ENCODE assay signal across 19 mouse cellular contexts in the genomic region with DNA sequence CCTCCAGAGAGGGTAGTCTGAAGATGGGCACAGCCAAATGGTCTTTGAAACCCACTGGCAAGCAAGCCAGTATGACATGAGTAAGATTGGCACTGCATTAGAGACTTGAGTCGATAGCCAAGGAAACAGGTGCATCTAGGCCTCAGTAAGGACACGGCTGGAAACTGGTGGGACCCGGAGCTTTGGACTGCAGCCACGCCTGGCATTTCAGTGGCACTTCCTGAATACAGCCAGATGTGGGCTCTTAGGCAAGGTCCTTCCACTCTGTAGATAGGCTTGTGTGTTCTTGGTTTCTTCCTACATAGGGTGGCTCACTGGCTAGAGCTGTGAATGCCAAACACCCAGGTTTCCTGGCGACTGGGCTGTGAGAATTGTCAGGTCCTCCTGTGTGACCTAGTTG. TPM values are rescaled to one million over a fixed set of nuclear protein-coding genes. Genes with fewer than 3 reads are reported as not detected.
DNase-seq lines count a peak whose midpoint lies in the region; ATAC-seq and TF ChIP-seq lines count a peak whose summit lies in the region.
"Had no signal": no experiment of that assay in that cellular context is flagged by ENCODE, and none has a peak within 500 bp of the region (broad histone marks: within the 10 kb centered on the region; RNA-seq: fewer than 3 reads in every experiment).

No protein-coding gene starts in this region.

- no peak for ATAC-seq in embryonic facial prominence, embryonic 12.5 days (ENCODE audit: insufficient number of reproducible peaks, insufficient read depth, low FRiP score, low TSS enrichment)
- ATAC-seq in liver, postnatal 0 days, result no peak
- no peak for ATAC-seq in liver, embryonic 11.5 days (replicated peaks; ENCODE audit: low FRiP score)
- ATAC-seq: forebrain, embryonic 13.5 days; forebrain, postnatal 0 days had no signal

- H3K36me3 ChIP-seq in embryonic facial prominence, embryonic 12.5 days, result peaks cover 15% of the 10 kb centered on the region
- H3K36me3 ChIP-seq in embryonic facial prominence, embryonic 10.5 days (replicated peaks), result peaks cover 34% of the 10 kb centered on the region
- no peaks in the 10 kb centered on the region for H3K36me3 ChIP-seq in liver, postnatal 0 days (replicated peaks; ENCODE audit: insufficient read depth, low read length)
- no peaks in the 10 kb centered on the region for H3K36me3 ChIP-seq in liver, embryonic 11.5 days (ENCODE audit: control insufficient read depth, insufficient read depth, low read length)
- H3K36me3 ChIP-seq in limb, embryonic 10.5 days, result peaks cover 35% of the 10 kb centered on the region

- H3K4me2 ChIP-seq in embryonic facial prominence, embryonic 12.5 days (replicated peaks), result no peak overlapping the region
- no peak overlapping the region for H3K4me2 ChIP-seq in liver, postnatal 0 days (ENCODE audit: low read depth, low read length)
- no peak overlapping the region for H3K4me2 ChIP-seq in liver, embryonic 11.5 days
- H3K4me2 ChIP-seq: embryonic facial prominence, embryonic 13.5 days; forebrain, embryonic 13.5 days; heart, embryonic 13.5 days; hindbrain, embryonic 14.5 days had no signal

- WGBS in embryonic facial prominence, embryonic 12.5 days, result 81% methylated on average over 5 of the region's 5 CpGs
- 84% methylated on average over 5 of the region's 5 CpGs for WGBS in embryonic facial prominence, embryonic 10.5 days
- 71% methylated on average over 5 of the region's 5 CpGs for WGBS in liver, postnatal 0 days (ENCODE audit: insufficient replicate concordance)
- 83% methylated on average over 5 of the region's 5 CpGs for WGBS in liver, embryonic 11.5 days
- 87% methylated on average over 5 of the region's 5 CpGs for WGBS in limb, embryonic 10.5 days

- TF ChIP-seq EP300 in liver, postnatal 0 days (IDR thresholded peaks at IDR 0.05; ENCODE audit: low read depth), result no peak

- no peaks in the 10 kb centered on the region for H3K4me1 ChIP-seq in embryonic facial prominence, embryonic 12.5 days
- 0 out of 2 replicates have a peak, but pooled peaks cover 3% of the 10 kb centered on the region for H3K4me1 ChIP-seq in embryonic facial prominence, embryonic 10.5 days
- peaks cover 15% of the 10 kb centered on the region for H3K4me1 ChIP-seq in liver, postnatal 0 days (ENCODE audit: insufficient read depth)
- peaks cover 16% of the 10 kb centered on the region for H3K4me1 ChIP-seq in liver, embryonic 11.5 days (replicated peaks; ENCODE audit: control insufficient read depth, insufficient read depth, low read length)
- H3K4me1 ChIP-seq in limb, embryonic 10.5 days, result 0 out of 2 replicates have a peak, but pooled peaks cover 3% of the 10 kb centered on the region
- H3K4me1 ChIP-seq: embryonic facial prominence, embryonic 13.5 days; heart, embryonic 13.5 days had no signal

- no peaks in the 10 kb centered on the region for H3K27me3 ChIP-seq in embryonic facial prominence, embryonic 12.5 days
- no peaks in the 10 kb centered on the region for H3K27me3 ChIP-seq in embryonic facial prominence, embryonic 10.5 days (replicated peaks; ENCODE audit: low read depth, poor library complexity, severe bottlenecking)
- no peaks in the 10 kb centered on the region for H3K27me3 ChIP-seq in liver, postnatal 0 days (ENCODE audit: insufficient read depth, low read length)
- H3K27me3 ChIP-seq in liver, embryonic 11.5 days (replicated peaks; ENCODE audit: control insufficient read depth, insufficient read depth, low read length), result no peaks in the 10 kb centered on the region
- no peaks in the 10 kb centered on the region for H3K27me3 ChIP-seq in limb, embryonic 10.5 days (ENCODE audit: low read depth, poor library complexity, severe bottlenecking)
- H3K27me3 ChIP-seq: embryonic facial prominence, embryonic 13.5 days; forebrain, embryonic 13.5 days; heart, embryonic 13.5 days had no signal

- no peak for TF ChIP-seq CTCF in liver, postnatal 0 days (IDR thresholded peaks at IDR 0.05; ENCODE audit: low read depth)

- no peak for DNase-seq in embryonic facial prominence, embryonic 10.5 days (ENCODE audit: low spot score)
- no peak for DNase-seq in liver, postnatal 0 days
- no peak for DNase-seq in liver, embryonic 11.5 days (ENCODE audit: low spot score)
- no peak for DNase-seq in limb, embryonic 10.5 days (ENCODE audit: low spot score)
- no peak for DNase-seq in left cerebral cortex, adult 18-20 months (ENCODE audit: low spot score in 2 of 2)
- DNase-seq in thymus, postnatal 4 days, result no peak
- DNase-seq: adrenal gland, postnatal 10 days; cerebellum, adult 11 months; cerebellum, adult 8-10 months; embryo, embryonic 11 days; forebrain, postnatal 0 days; gastrocnemius, postnatal 25 days; heart, adult 11 months; heart, postnatal 36 days had no signal

- no peaks in the 10 kb centered on the region for H3K9me3 ChIP-seq in embryonic facial prominence, embryonic 12.5 days
- H3K9me3 ChIP-seq in embryonic facial prominence, embryonic 10.5 days, result no peaks in the 10 kb centered on the region
- no peaks in the 10 kb centered on the region for H3K9me3 ChIP-seq in liver, postnatal 0 days (ENCODE audit: low read length)
- no peaks in the 10 kb centered on the region for H3K9me3 ChIP-seq in liver, embryonic 11.5 days (ENCODE audit: control insufficient read depth, low read length)
- no peaks in the 10 kb centered on the region for H3K9me3 ChIP-seq in limb, embryonic 10.5 days (replicated peaks)
- H3K9me3 ChIP-seq: embryonic facial prominence, embryonic 13.5 days; forebrain, embryonic 13.5 days; heart, embryonic 13.5 days had no signal

- no peak overlapping the region for H3K4me3 ChIP-seq in embryonic facial prominence, embryonic 12.5 days
- H3K4me3 ChIP-seq in embryonic facial prominence, embryonic 10.5 days, result no peak overlapping the region
- no peak overlapping the region for H3K4me3 ChIP-seq in liver, postnatal 0 days (ENCODE audit: low read depth, low read length)
- no peak overlapping the region for H3K4me3 ChIP-seq in liver, embryonic 11.5 days (ENCODE audit: low read depth, low read length)
- no peak overlapping the region for H3K4me3 ChIP-seq in limb, embryonic 10.5 days
- H3K4me3 ChIP-seq: embryonic facial prominence, embryonic 13.5 days; forebrain, embryonic 13.5 days; heart, embryonic 13.5 days had no signal

- H3K9ac ChIP-seq in embryonic facial prominence, embryonic 12.5 days, result no peak overlapping the region
- H3K9ac ChIP-seq in liver, postnatal 0 days (replicated peaks), result no peak overlapping the region
- H3K9ac ChIP-seq in liver, embryonic 11.5 days (ENCODE audit: low read depth, low read length), result no peak overlapping the region
- H3K9ac ChIP-seq: embryonic facial prominence, embryonic 13.5 days; forebrain, embryonic 13.5 days; forebrain, postnatal 0 days; heart, embryonic 13.5 days; hindbrain, embryonic 14.5 days had no signal

- 0 out of 2 replicates have a peak overlapping the region, but pooled peaks have one; percentile 1 for H3K27ac ChIP-seq in embryonic facial prominence, embryonic 12.5 days
- no peak overlapping the region for H3K27ac ChIP-seq in embryonic facial prominence, embryonic 10.5 days (replicated peaks)
- H3K27ac ChIP-seq in liver, postnatal 0 days (ENCODE audit: low read depth), result peak overlapping the region; percentile 20; the same call in 1 of the 2 replicates
- no peak overlapping the region for H3K27ac ChIP-seq in liver, embryonic 11.5 days (ENCODE audit: low read depth, low read length)
- 0 out of 2 replicates have a peak overlapping the region, but pooled peaks have one; percentile 19 for H3K27ac ChIP-seq in limb, embryonic 10.5 days
- H3K27ac ChIP-seq: embryonic facial prominence, embryonic 13.5 days; forebrain, embryonic 13.5 days; heart, embryonic 13.5 days; hindbrain, embryonic 14.5 days had no signal

RNA-seq across cellular contexts. Expression of gene Rhbdd2, which starts 12.9 kb away (rescaled TPM):
- 47.4 and 49.1 TPM in 2 replicates for polyA plus RNA-seq in embryonic facial prominence, embryonic 12.5 days (2016; fragmentation: Nextera tagmentation; extraction: Ambion mirVana)
- 52.6 and 59.7 TPM in 2 replicates for polyA plus RNA-seq in embryonic facial prominence, embryonic 10.5 days (2016; fragmentation: Nextera tagmentation; extraction: Ambion mirVana)
- polyA plus RNA-seq in liver, postnatal 0 days (2015; fragmentation: Nextera tagmentation; extraction: Ambion mirVana), result 22.6 and 28.3 TPM in 2 replicates
- 25.0 and 27.8 TPM in 2 replicates for polyA plus RNA-seq in liver, embryonic 11.5 days (2014; fragmentation: Nextera tagmentation; extraction: Ambion mirVana)
- 61.4 and 62.5 TPM in 2 replicates for polyA plus RNA-seq in limb, embryonic 10.5 days (2016; fragmentation: Nextera tagmentation; extraction: Ambion mirVana)
- total RNA-seq in left cerebral cortex, adult 18-20 months (2021), result 10 to 100 TPM; 92.6 to 96.2 TPM

RNA-seq across cellular contexts. Expression of gene Por, which starts 24.5 kb away (rescaled TPM):
- polyA plus RNA-seq in embryonic facial prominence, embryonic 12.5 days (2016; fragmentation: Nextera tagmentation; extraction: Ambion mirVana), result 98.4 and 99.4 TPM in 2 replicates
- 97.3 and 103 TPM in 2 replicates for polyA plus RNA-seq in embryonic facial prominence, embryonic 10.5 days (2016; fragmentation: Nextera tagmentation; extraction: Ambion mirVana)
- polyA plus RNA-seq in liver, postnatal 0 days (2015; fragmentation: Nextera tagmentation; extraction: Ambion mirVana), result 302 and 303 TPM in 2 replicates
- 48.1 and 49.3 TPM in 2 replicates for polyA plus RNA-seq in liver, embryonic 11.5 days (2014; fragmentation: Nextera tagmentation; extraction: Ambion mirVana)
- polyA plus RNA-seq in limb, embryonic 10.5 days (2016; fragmentation: Nextera tagmentation; extraction: Ambion mirVana), result 166 and 179 TPM in 2 replicates
- total RNA-seq in left cerebral cortex, adult 18-20 months (2021), result 10 to 100 TPM; 87.6 to 90.4 TPM

Comparison
In these comparisons a context has a peak if more than half of its experiments do, and no peak if none do; other contexts are left out.
1. H3K27ac ChIP-seq: peak in embryonic facial prominence, embryonic 12.5 days (single experiment), liver, postnatal 0 days (single experiment) and limb, embryonic 10.5 days (single experiment); none in embryonic facial prominence, embryonic 10.5 days (single experiment) and liver, embryonic 11.5 days (single experiment).